In the genomic region with DNA sequence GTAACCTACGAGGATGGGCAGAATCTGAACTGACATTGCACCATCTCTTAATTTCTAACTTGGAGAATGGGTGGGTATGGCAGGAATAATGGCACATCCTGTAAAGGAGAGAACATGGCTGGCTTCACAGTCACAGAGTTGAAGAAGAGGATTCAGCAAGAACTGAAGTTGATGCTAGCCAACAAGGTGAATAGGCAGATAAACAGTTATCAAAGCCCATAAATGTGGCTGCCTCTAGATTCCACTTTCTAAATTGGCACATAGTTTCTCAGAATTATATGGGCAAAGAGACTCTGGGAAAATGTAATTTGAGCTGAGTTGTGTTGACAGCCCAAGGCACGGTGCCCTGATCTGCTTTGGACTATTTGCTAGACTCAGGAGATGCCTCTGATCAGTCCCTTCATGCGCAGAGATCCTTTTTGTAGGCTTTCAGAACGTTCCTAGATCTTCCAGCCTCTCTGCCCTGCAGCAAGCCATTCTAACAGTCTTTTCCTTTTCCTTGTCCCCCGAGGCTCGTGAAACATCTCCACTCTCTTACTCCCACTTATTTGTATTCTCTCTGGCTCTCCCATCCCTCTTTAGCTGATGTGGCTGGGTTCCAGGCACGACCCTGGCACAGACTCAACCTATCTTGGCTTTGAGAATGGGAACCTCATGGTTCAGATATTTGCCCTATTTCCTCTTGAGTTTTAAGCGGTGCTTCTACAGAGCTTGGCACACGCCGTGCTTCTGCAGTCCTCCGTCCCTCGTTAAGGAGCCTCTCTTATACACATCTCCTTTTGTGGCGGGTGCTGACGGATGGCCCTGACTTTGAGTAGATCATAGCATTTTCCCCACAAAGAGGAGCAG, we compare ENCODE assay signal across 7 mouse cellular contexts.
A peak's percentile ranks its signal among the peaks of the same experiment; 100 is the strongest.
DNase-seq lines count a peak whose midpoint lies in the region; ATAC-seq lines count a peak whose summit lies in the region.

No protein-coding gene starts in this region.

- peak; percentile 92 for ATAC-seq in cerebellum, adult (ENCODE audit: insufficient number of reproducible peaks, low FRiP score, low TSS enrichment)
- ATAC-seq in hindbrain, embryonic 16.5 days: peak; percentile 95

- H3K4me1 ChIP-seq in hindbrain, embryonic 16.5 days (ENCODE audit: control insufficient read depth, insufficient read depth, low read depth, low read length): peaks cover 11% of the 10 kb centered on the region

- H3K36me3 ChIP-seq in hindbrain, embryonic 16.5 days (ENCODE audit: control insufficient read depth, insufficient read depth, low read length): no peaks in the 10 kb centered on the region

- H3K4me2 ChIP-seq in hindbrain, embryonic 16.5 days (ENCODE audit: low read length): peak overlapping the region; percentile 35

- no peak overlapping the region for H3K9ac ChIP-seq in hindbrain, embryonic 16.5 days (ENCODE audit: low read depth, low read length)

- intact Hi-C loops in left cerebral cortex, postnatal 10 days (cut with DNase I): no loop called here

- H3K27ac ChIP-seq in hindbrain, embryonic 16.5 days (ENCODE audit: low read depth, low read length): peak overlapping the region; percentile 62

- WGBS in hindbrain, embryonic 16.5 days: 42% methylated on average over 14 of the region's 14 CpGs

- H3K9me3 ChIP-seq in hindbrain, embryonic 16.5 days (ENCODE audit: control insufficient read depth, low read length): peaks cover 4% of the 10 kb centered on the region; the same call in 1 of the 2 replicates

- H3K4me3 ChIP-seq in hindbrain, embryonic 16.5 days (ENCODE audit: low read length): no peak overlapping the region

- DNase-seq in Muller cell, postnatal 12 days (ENCODE audit: inconsistent ontology term): peak; percentile 96
- peak; percentile 13 to 72 for DNase-seq in frontal cortex, adult 2 months (ENCODE audit: extremely low spot score in 1 of 2, low spot score in 1 of 2)
- peak; percentile 67 to 78 for DNase-seq in left cerebral cortex, postnatal 10 days (ENCODE audit: extremely low spot score in 1 of 2, low spot score in 2 of 2)
- DNase-seq in retina, postnatal 7 days (ENCODE audit: low read depth, low spot score): peak; percentile 23
- no peak for DNase-seq in spleen, postnatal 36 days (ENCODE audit: low spot score in 2 of 2)

- no peaks in the 10 kb centered on the region for H3K27me3 ChIP-seq in hindbrain, embryonic 16.5 days (replicated peaks; ENCODE audit: control insufficient read depth, insufficient read depth, low read length)

Comparison
In these comparisons a context has a peak if more than half of its experiments do, and no peak if none do; other contexts are left out.
1. DNase-seq: peak in Muller cell, postnatal 12 days (single experiment), frontal cortex, adult 2 months (2 of 2), left cerebral cortex, postnatal 10 days (2 of 2) and retina, postnatal 7 days (single experiment); none in spleen, postnatal 36 days (0 of 2).